12 mouse cellular contexts compared by ENCODE assay signal in genomic region chr1:73850173-73851014, GRCm38 (mm10).
A peak's percentile ranks its signal among the peaks of the same experiment; 100 is the strongest.
DNase-seq lines count a peak whose midpoint lies in the region; ATAC-seq and TF ChIP-seq lines count a peak whose summit lies in the region.
"Had no signal": no experiment of that assay in that cellular context is flagged by ENCODE, and none has a peak within 500 bp of the region (broad histone marks: within the 10 kb centered on the region; RNA-seq: fewer than 3 reads in every experiment).

No protein-coding gene starts in this region.

- ATAC-seq in liver, postnatal 0 days = peak; percentile 47; the same call in 1 of the 2 replicates
- ATAC-seq in liver, embryonic 12.5 days = no peak
- peak; percentile 60 for ATAC-seq in forebrain, postnatal 0 days
- ATAC-seq in kidney, embryonic 15.5 days (replicated peaks; ENCODE audit: low FRiP score) = peak; percentile 86
- ATAC-seq in neural tube, embryonic 13.5 days (ENCODE audit: low read depth) = peak; percentile 88

- no peak for TF ChIP-seq CTCF in liver, postnatal 0 days (IDR thresholded peaks at IDR 0.05; ENCODE audit: low read depth)
- no peak for TF ChIP-seq CTCF in forebrain, postnatal 0 days (IDR thresholded peaks at IDR 0.05; ENCODE audit: low read depth)

- DNase-seq in liver, postnatal 0 days = peak; percentile 38
- peak; percentile 47 for DNase-seq in forebrain, postnatal 0 days
- no peak for DNase-seq in layer of hippocampus, adult 9-11 months
- DNase-seq in heart, postnatal 10 days = no peak
- no peak for DNase-seq in gastrocnemius, adult 8-10 months (ENCODE audit: low spot score in 2 of 2)
- DNase-seq: adrenal gland, adult 8-10 months; layer of hippocampus, postnatal 36 days; right cerebral cortex, postnatal 25 days had no signal

- H3K9ac ChIP-seq in liver, postnatal 0 days (replicated peaks) = no peak overlapping the region
- no peak overlapping the region for H3K9ac ChIP-seq in liver, embryonic 12.5 days
- no peak overlapping the region for H3K9ac ChIP-seq in forebrain, postnatal 0 days
- no peak overlapping the region for H3K9ac ChIP-seq in kidney, embryonic 15.5 days
- no peak overlapping the region for H3K9ac ChIP-seq in neural tube, embryonic 13.5 days

- 72% methylated on average over 11 of the region's 11 CpGs for WGBS in liver, postnatal 0 days (ENCODE audit: insufficient replicate concordance)
- 77% methylated on average over 11 of the region's 11 CpGs for WGBS in liver, embryonic 12.5 days (ENCODE audit: insufficient replicate concordance)
- WGBS in forebrain, postnatal 0 days = 20% methylated on average over 11 of the region's 11 CpGs
- 49% methylated on average over 11 of the region's 11 CpGs for WGBS in kidney, embryonic 15.5 days
- WGBS in neural tube, embryonic 13.5 days = 31% methylated on average over 11 of the region's 11 CpGs

- H3K4me1 ChIP-seq in liver, postnatal 0 days (ENCODE audit: insufficient read depth) = no peaks in the 10 kb centered on the region; the same call in 1 of the 2 replicates
- no peaks in the 10 kb centered on the region for H3K4me1 ChIP-seq in liver, embryonic 12.5 days
- H3K4me1 ChIP-seq in forebrain, postnatal 0 days (ENCODE audit: insufficient read depth) = no peaks in the 10 kb centered on the region
- H3K4me1 ChIP-seq in kidney, embryonic 15.5 days = peaks cover 16% of the 10 kb centered on the region
- peaks cover 16% of the 10 kb centered on the region; the same call in 1 of the 2 replicates for H3K4me1 ChIP-seq in neural tube, embryonic 13.5 days (replicated peaks)

- H3K27ac ChIP-seq in liver, postnatal 0 days (ENCODE audit: low read depth) = no peak overlapping the region
- no peak overlapping the region for H3K27ac ChIP-seq in liver, embryonic 12.5 days
- no peak overlapping the region for H3K27ac ChIP-seq in forebrain, postnatal 0 days (ENCODE audit: low read depth, low read length)
- H3K27ac ChIP-seq in kidney, embryonic 15.5 days = peak overlapping the region; percentile 88
- H3K27ac ChIP-seq in neural tube, embryonic 13.5 days (replicated peaks) = peak overlapping the region; percentile 59
- H3K27ac ChIP-seq: macrophage had no signal

- H3K36me3 ChIP-seq in liver, postnatal 0 days (replicated peaks; ENCODE audit: insufficient read depth, low read length) = no peaks in the 10 kb centered on the region
- H3K36me3 ChIP-seq in liver, embryonic 12.5 days = no peaks in the 10 kb centered on the region
- no peaks in the 10 kb centered on the region for H3K36me3 ChIP-seq in forebrain, postnatal 0 days (ENCODE audit: insufficient read depth)
- no peaks in the 10 kb centered on the region for H3K36me3 ChIP-seq in kidney, embryonic 15.5 days
- H3K36me3 ChIP-seq in neural tube, embryonic 13.5 days = no peaks in the 10 kb centered on the region

- TF ChIP-seq EP300 in liver, postnatal 0 days (IDR thresholded peaks at IDR 0.05; ENCODE audit: low read depth) = no peak

- H3K9me3 ChIP-seq in liver, postnatal 0 days (ENCODE audit: low read length) = no peaks in the 10 kb centered on the region
- H3K9me3 ChIP-seq in liver, embryonic 12.5 days (replicated peaks) = no peaks in the 10 kb centered on the region
- H3K9me3 ChIP-seq in forebrain, postnatal 0 days (ENCODE audit: low read length) = no peaks in the 10 kb centered on the region
- H3K9me3 ChIP-seq in kidney, embryonic 15.5 days (replicated peaks) = no peaks in the 10 kb centered on the region
- H3K9me3 ChIP-seq in neural tube, embryonic 13.5 days = no peaks in the 10 kb centered on the region

- intact Hi-C loops in heart, postnatal 10 days (cut with DNase I) = no loop called here

- no peak overlapping the region for H3K4me2 ChIP-seq in liver, postnatal 0 days (ENCODE audit: low read depth, low read length)
- H3K4me2 ChIP-seq in liver, embryonic 12.5 days = no peak overlapping the region
- H3K4me2 ChIP-seq in forebrain, postnatal 0 days (ENCODE audit: low read depth) = no peak overlapping the region
- no peak overlapping the region for H3K4me2 ChIP-seq in kidney, embryonic 15.5 days
- H3K4me2 ChIP-seq in neural tube, embryonic 13.5 days = no peak overlapping the region

- H3K27me3 ChIP-seq in liver, postnatal 0 days (ENCODE audit: insufficient read depth, low read length) = no peaks in the 10 kb centered on the region
- no peaks in the 10 kb centered on the region for H3K27me3 ChIP-seq in liver, embryonic 12.5 days (replicated peaks)
- H3K27me3 ChIP-seq in forebrain, postnatal 0 days (ENCODE audit: insufficient read depth, low read length) = no peaks in the 10 kb centered on the region
- no peaks in the 10 kb centered on the region for H3K27me3 ChIP-seq in kidney, embryonic 15.5 days
- H3K27me3 ChIP-seq in neural tube, embryonic 13.5 days = no peaks in the 10 kb centered on the region

- H3K4me3 ChIP-seq in liver, postnatal 0 days (ENCODE audit: low read depth, low read length) = no peak overlapping the region
- no peak overlapping the region for H3K4me3 ChIP-seq in liver, embryonic 12.5 days
- no peak overlapping the region for H3K4me3 ChIP-seq in forebrain, postnatal 0 days (ENCODE audit: low read depth, low read length)
- H3K4me3 ChIP-seq in kidney, embryonic 15.5 days (replicated peaks) = no peak overlapping the region
- H3K4me3 ChIP-seq in neural tube, embryonic 13.5 days = no peak overlapping the region

Comparison
In these comparisons a context has a peak if more than half of its experiments do, and no peak if none do; other contexts are left out.
1. DNase-seq: peak in liver, postnatal 0 days (single experiment) and forebrain, postnatal 0 days (single experiment); none in layer of hippocampus, adult 9-11 months (single experiment), heart, postnatal 10 days (0 of 2) and gastrocnemius, adult 8-10 months (0 of 2).
2. H3K27ac ChIP-seq: peak in kidney, embryonic 15.5 days (single experiment) and neural tube, embryonic 13.5 days (single experiment); none in liver, postnatal 0 days (single experiment), liver, embryonic 12.5 days (single experiment) and forebrain, postnatal 0 days (single experiment).